Mouse (Mus musculus) lung, postnatal 4 days (tissue): ENCODE measurements around the gene Rhobtb3.
"Not testable (repeated sequence)": the region's sequence is repeated elsewhere in the genome, so short reads cannot be mapped to it uniquely, and the experiment has no call there.

Experiments used
- DNase-seq, 2 experiments: peaks; one replicate each; pipeline ENCODE4 v3.0.0; 2021

Rhobtb3 gene

GRCm38 (mm10) chr13:75927951-75928350, 15.8 kb downstream of the Rhobtb3 start:
- DNase-seq: no peak

- DNase-seq: no peak
Observed at GRCm38 (mm10) chr13:75914151-75914550, 29.6 kb downstream of the Rhobtb3 start.

- no peak for DNase-seq
Observed at GRCm38 (mm10) chr13:75908187-75908586, 35.5 kb downstream of the Rhobtb3 start.

GRCm38 (mm10) chr13:75907133-75907532, 36.6 kb downstream of the Rhobtb3 start:
- no peak for DNase-seq

GRCm38 (mm10) chr13:75904660-75905059, 39.1 kb downstream of the Rhobtb3 start:
- DNase-seq: no peak

- DNase-seq: not testable (repeated sequence)
Observed at GRCm38 (mm10) chr13:75900928-75901327, 42.8 kb downstream of the Rhobtb3 start.

GRCm38 (mm10) chr13:75892876-75893275, 50.8 kb downstream of the Rhobtb3 start:
- no peak for DNase-seq

- no peak for DNase-seq
Observed at GRCm38 (mm10) chr13:75892291-75892690, 51.4 kb downstream of the Rhobtb3 start.

- no peak for DNase-seq
Observed at GRCm38 (mm10) chr13:75891868-75892267, 51.9 kb downstream of the Rhobtb3 start.

GRCm38 (mm10) chr13:75883792-75884191, 59.9 kb downstream of the Rhobtb3 start:
- DNase-seq: no peak

GRCm38 (mm10) chr13:75880501-75880900, 63.2 kb downstream of the Rhobtb3 start:
- DNase-seq: no peak

GRCm38 (mm10) chr13:75879756-75880155, 64.0 kb downstream of the Rhobtb3 start:
- no peak for DNase-seq

GRCm38 (mm10) chr13:75877907-75878306, 65.8 kb downstream of the Rhobtb3 start:
- peak in 1 of 2 experiments; percentile 54 for DNase-seq

GRCm38 (mm10) chr13:75876592-75876991, 67.1 kb downstream of the Rhobtb3 start:
- DNase-seq: no peak

- not testable (repeated sequence) for DNase-seq
Observed at GRCm38 (mm10) chr13:75876188-75876587, 67.5 kb downstream of the Rhobtb3 start.

GRCm38 (mm10) chr13:75874608-75875376, 68.9 kb downstream of the Rhobtb3 start:
- no peak for DNase-seq

- no peak for DNase-seq
Observed at GRCm38 (mm10) chr13:75867876-75868275, 75.8 kb downstream of the Rhobtb3 start.

- DNase-seq: no peak
Observed at GRCm38 (mm10) chr13:75865486-75866184, 78.1 kb downstream of the Rhobtb3 start.

- no peak for DNase-seq
Observed at GRCm38 (mm10) chr13:75859264-75859844, 84.4 kb downstream of the Rhobtb3 start.

GRCm38 (mm10) chr13:75853118-75853517, 90.6 kb downstream of the Rhobtb3 start:
- no peak for DNase-seq

GRCm38 (mm10) chr13:75852027-75852426, 91.7 kb downstream of the Rhobtb3 start:
- DNase-seq: no peak

- DNase-seq: no peak
Observed at GRCm38 (mm10) chr13:75847027-75847426, 96.7 kb downstream of the Rhobtb3 start.

GRCm38 (mm10) chr13:75845519-75846166, 98.1 kb downstream of the Rhobtb3 start:
- DNase-seq: no peak
